Mouse (Mus musculus) thymus, postnatal 4 days (tissue): ENCODE results near the gene Dnah2.

ENCODE experiments used
- DNase-seq: peaks from one replicate; pipeline ENCODE4 v3.0.0; 2021

The Dnah2 gene

DNA sequence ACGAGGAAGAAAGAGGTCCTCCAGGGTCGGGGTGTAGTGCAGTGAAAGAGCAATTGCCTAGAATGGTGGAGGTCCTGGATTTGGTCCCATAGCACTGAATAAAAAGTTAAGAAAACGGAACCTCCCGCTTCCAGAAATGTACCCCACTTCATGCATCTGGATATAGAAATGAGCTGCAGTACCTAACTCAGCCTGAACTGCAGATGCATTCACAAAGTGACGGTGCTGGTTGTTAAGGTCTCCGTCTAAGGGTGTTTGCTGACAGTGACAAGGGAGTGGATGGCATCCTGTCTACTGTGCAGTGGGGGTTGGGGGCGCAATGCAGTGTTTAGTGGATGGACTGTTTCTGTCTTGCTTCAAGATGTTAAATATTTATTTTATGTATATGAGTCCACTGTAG, 162.2 kb downstream of the Dnah2 start:
- no peak for DNase-seq

DNA sequence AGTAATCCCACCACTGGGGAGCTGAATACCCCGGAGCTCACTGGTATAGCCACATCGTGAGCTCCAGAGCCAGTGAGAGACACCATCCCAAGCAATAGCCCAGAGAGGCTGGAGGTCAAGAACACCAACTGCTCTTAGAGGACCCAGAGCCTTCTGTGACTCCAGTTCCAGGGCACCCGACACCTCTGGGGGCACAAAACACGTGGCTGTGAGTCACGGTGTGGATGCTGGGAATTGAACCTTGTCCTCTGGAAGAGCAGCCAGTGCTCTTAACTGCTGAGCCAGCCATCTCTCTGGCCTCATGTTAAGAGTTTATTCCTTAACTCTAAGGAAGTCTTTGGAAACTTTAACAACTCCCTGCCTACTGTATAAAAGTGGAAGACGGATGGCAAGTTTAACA, 163.9 kb downstream of the Dnah2 start:
- no peak for DNase-seq

DNA sequence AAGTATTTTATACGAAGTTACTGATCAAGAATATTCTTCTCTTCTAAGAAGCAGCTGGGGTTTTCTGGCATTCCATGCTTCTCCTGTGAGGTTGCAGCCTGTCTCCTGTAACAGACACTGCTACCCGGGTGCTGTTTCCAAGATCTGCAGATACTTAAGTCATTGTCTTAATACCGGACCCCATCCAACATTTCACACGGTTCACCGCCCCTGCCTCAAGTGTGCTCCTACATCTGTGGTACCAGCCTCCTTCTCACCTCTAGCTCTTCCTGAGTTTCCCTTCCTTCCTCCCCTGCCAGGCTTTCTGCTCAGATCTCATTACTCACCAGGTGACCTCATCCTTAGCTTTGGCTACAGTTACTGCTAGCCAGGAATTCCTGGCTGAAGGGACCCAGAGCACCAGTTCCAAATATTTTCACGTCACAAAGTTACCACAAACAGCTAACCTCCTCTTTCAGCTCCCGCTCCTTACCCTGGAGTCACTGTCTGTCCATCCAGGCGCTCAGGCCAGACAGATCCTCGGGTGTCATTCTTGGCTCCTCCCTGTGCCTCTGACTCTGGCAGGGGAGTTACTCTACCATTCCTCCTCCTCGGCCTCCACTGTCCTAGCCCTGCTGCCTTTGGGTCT, 166.3 kb downstream of the Dnah2 start:
- DNase-seq: no peak

DNA sequence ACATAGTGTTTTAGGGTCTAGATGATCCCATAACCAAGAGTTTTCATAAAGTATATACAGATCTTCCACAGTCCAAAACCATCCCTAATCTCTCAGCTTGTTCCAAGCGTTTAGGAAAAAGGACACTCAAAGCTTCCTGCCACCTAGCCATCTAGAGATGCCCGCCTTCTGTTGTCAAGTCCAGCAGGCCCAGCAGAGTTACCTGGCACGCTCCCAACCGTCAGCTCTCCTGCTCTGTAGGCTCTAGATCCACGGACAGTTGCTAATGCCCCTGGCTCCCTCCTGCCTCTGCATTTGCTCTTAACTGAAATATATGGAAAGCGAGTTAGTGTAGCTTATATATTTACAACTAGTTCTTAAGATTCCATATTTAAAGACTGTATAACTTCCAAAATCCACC, 167.6 kb downstream of the Dnah2 start:
- no peak for DNase-seq

DNA sequence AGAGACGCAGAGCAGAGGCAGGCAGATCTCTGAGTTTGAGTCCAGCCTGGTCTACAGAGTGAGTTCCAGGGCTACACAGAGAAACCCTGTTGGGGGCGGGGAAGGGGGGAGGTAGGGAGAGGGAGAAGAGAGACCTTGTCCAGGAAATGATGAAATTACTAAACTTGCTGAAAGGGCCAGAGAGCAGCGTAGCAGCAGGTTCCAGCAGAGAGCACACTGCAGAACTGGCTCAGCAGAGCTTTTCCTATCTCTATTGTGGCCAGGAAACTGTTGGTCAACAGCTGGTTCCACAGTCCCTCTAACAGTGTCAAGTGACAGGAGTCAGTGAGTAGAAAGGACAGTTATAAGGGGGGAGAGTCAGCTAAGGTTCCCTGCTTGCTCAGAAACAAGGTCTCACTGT, 169.3 kb downstream of the Dnah2 start:
- DNase-seq: no peak

DNA sequence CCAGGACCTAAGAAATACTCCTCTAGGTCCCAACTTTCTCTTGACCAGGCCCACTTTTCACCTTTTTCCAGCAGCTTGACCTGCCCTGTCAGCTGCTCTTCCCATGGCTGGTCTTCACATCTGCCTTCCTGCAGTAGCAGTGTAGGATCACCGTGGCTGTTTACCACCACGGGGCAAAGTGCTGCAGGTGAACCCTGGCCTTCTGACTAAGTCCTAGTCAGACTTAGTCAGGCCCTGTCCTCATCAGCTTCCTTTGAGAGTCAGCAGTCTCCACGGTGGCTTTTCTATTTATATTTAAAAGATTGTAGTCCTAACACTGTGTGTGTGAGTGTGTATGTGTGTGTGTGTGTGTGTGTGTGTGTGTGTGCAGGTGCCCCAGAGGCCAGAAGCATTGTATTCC, 171.1 kb downstream of the Dnah2 start:
- no peak for DNase-seq

DNA sequence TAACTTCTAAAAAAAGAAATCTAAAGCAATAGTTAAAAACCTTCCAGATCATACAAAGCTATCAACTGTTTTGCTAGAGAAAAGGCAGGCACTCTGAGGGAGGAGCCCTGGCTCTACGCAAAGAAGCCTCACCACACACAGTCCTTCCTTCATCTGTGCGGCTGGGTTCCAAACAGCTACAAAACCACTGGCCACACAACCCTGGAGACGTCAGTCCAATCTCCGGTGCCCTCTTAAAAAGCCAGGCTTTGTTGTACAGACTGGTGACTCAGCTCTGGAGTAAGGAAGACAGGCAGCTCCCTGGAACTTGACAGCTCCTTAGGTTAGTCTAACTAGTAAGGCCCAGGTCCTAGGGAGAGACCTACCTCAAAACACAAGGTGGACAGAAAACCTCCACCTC, 173.3 kb downstream of the Dnah2 start:
- no peak for DNase-seq

DNA sequence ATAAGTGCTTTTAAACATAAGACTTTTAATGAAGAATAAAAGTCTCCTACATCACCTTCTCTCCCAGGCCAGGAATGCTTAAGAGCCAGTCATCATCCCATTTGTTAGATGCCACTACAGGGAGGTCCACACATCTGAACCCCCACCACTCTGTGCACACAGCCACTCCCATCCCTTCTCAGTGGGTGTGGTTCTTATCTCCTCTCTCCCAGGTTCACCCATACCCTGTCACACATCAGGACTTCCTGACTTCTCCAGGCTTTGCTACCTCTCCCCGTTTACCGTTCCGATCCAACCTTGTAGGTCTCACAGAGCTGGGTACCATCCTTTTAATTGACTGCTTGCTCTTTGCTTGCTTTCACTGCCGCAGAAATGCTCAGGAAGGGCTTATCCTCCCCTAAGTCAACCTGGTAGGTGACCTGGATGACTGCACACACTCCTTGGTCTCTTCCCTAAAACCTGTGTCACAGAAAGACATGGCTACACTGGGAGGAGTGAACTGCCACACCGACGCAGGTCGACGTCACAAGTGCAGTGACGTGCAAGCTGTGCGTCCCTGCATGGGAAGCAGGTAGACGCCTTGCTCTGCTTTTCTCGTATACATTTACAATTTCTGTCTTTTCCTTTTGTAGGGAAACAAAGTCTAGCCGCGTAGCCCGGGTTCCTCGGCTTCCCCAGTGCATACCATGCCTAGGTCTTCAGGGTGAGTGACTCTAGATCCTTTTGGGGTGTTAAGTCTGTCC, 175.5 kb downstream of the Dnah2 start:
- no peak for DNase-seq

DNA sequence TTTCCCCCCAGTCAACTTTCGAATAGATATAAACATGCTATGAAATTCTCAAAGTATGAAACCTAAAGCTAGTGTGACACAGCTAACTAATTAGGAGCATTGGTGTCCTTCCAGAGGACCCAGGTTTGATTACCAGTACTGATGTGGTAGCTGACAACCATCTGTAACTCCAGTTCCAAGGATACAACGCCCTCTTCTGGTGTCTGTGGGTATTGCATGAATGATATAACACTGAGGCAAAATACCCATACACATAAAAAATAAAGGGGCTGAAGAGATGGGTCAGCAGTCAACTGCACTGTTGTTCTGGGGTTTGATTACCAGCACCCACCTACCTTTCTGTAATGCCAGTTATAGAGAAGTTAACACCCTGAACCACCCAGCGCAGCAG, 176.1 kb downstream of the Dnah2 start:
- DNase-seq: peak; percentile 32

DNA sequence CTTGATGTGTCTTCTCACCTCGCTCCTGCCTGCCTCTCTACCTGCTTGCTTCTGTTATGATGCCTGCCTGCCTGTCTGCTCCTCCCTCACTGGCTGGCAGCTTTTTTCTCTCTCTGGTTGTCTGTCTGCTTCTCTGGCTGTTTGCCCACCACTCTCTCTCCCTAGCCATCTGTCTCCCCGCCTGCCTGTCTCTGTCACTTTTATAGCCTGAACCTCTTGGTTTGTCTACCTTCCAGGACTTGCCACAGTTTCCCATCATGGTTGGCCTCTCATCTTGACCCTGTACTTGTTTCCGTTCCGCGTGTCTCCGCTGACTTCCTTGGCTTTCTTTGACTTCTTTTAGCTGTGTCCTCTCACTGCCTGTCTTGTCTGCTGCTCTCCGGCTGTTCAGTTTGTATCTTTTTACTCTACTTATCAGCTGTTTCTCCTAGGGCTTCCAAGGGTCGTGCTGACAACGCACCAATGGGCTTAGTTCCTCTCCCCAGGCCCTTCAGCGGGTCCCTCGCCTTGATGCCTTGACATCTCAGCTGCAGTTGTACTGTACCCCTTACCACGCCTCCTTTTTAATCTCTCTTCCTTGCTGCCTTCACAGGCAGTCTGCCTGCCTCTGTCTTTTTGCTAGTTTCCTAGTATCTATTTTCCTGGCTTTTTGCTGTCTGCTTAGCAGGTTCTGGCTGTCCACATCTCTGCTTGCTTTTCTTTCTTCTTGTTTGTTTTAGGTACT, 176.7 kb downstream of the Dnah2 start:
- DNase-seq: peak; percentile 15

DNA sequence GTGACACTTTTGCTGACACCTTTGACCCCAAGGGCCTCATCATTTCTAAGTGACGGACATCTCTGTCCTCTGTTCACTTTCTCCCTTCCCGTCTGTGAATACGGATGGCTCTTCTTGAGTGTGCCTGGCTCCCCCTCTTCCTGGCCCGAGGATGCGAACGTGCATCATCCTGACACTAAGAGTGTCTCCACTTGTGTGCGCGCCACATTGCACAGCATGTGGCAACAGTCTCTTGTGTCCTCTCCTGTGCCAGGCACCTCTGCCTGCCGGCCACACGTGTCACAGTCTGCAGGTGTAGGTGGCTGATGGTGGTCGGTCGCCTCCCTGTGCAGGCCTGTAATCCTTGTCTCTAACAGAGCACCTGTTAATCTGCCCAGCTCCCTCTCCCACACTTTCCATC, 177.3 kb downstream of the Dnah2 start:
- no peak for DNase-seq

DNA sequence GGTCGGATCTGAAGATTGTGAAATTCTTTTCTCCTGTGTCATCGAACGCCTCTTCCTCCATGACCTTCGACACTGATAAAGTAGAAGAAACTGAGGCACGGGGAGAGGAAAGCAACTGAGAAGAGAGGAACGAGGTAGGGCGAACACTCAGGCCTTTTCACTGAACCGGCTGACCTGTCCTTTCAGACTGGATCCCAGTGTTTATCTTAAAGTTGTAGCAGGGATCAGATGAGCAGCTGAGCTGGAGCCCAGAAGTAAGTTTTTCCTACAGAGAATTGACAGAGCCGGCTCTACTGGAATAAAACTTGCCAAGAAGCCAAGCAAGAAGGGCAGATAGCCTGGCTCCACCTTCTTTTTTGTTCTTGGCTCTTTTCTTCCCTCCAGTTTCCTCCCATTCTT, 178.1 kb downstream of the Dnah2 start:
- no peak for DNase-seq
